Mouse (Mus musculus) C2C12 (cell line): Measurements from ENCODE around the gene Plcb2.

Source experiments
- CEBPB ChIP-seq: IDR thresholded peaks from one replicate; pipeline ENCODE4 v1.6.1; 2011; ENCODE audit warnings: low read depth, mild to moderate bottlenecking, control low read depth, moderate library complexity
- CTCF ChIP-seq: IDR thresholded peaks from one replicate; pipeline ENCODE4 v1.5.1; 2011; ENCODE audit not compliant: control insufficient read depth, insufficient read depth, insufficient read length
- FOSL1 ChIP-seq: IDR thresholded peaks from one replicate; pipeline ENCODE4 v1.8.0; 2011; ENCODE audit warnings: mild to moderate bottlenecking, low read length; ENCODE audit not compliant: poor library complexity, insufficient read depth, severe bottlenecking
- MAX ChIP-seq: IDR thresholded peaks from one replicate; pipeline ENCODE4 v1.6.1; 2011; ENCODE audit warnings: mild to moderate bottlenecking, control low read depth
- MYOD1 ChIP-seq: IDR thresholded peaks from one replicate; pipeline ENCODE4 v1.6.1; 2011; ENCODE audit warnings: low read depth; ENCODE audit not compliant: control insufficient read depth, insufficient read length
- MYOG ChIP-seq: IDR thresholded peaks from one replicate; pipeline ENCODE4 v1.6.1; 2011; ENCODE audit not compliant: control insufficient read depth, insufficient read length; ENCODE audit errors: extremely low read depth
- USF1 ChIP-seq: IDR thresholded peaks from one replicate; pipeline ENCODE4 v1.6.1; 2011; ENCODE audit warnings: low read depth, mild to moderate bottlenecking, control low read depth, moderate library complexity

- no peak for TF ChIP-seq USF1
- TF ChIP-seq MAX, result no peak
- peak; percentile 13 for TF ChIP-seq CTCF
- TF ChIP-seq MYOD1, result peak; percentile 35
- no peak for TF ChIP-seq CEBPB
- TF ChIP-seq FOSL1, result no peak
- TF ChIP-seq MYOG, result no peak
These were observed 2.3 kb upstream of the Plcb2 start for GRCm38 (mm10) chr2:118730622-118730915.
